Mouse (Mus musculus): ENCODE data around the gene Gapdh. TPM values are rescaled to one million over a fixed set of nuclear protein-coding genes. Genes with fewer than 3 reads are reported as not detected.

Gapdh gene
- polyA plus RNA-seq, 3 experiments from 2014 or later, result 217 to 463 (median 365) TPM

GRCm38 (mm10) chr6:125148926-125149568, 17.2 kb downstream of the Gapdh start:
- ATAC-seq, result no peak

GRCm38 (mm10) chr6:125148251-125148925, 17.9 kb downstream of the Gapdh start:
- no peak for ATAC-seq

GRCm38 (mm10) chr6:125147329-125147728, 18.9 kb downstream of the Gapdh start:
- no peak for ATAC-seq

GRCm38 (mm10) chr6:125146797-125147196, 19.5 kb downstream of the Gapdh start:
- no peak for ATAC-seq

- ATAC-seq, result no peak
These were observed 20.1 kb downstream of the Gapdh start for GRCm38 (mm10) chr6:125146148-125146547.

GRCm38 (mm10) chr6:125145479-125145951, 20.8 kb downstream of the Gapdh start:
- ATAC-seq, result peak; percentile 19

GRCm38 (mm10) chr6:125145001-125145400, 21.3 kb downstream of the Gapdh start, which contains the start of gene Iffo1:
Gene Iffo1, plus strand, starts transcription at chr6:125145241.
- ATAC-seq, result peak; percentile 99

GRCm38 (mm10) chr6:125143904-125144303, 22.4 kb downstream of the Gapdh start:
- ATAC-seq, result no peak

- no peak for ATAC-seq
These were observed 23.1 kb downstream of the Gapdh start for GRCm38 (mm10) chr6:125143128-125143527.

- no peak for ATAC-seq
These were observed 23.8 kb downstream of the Gapdh start for GRCm38 (mm10) chr6:125142436-125142835.

- ATAC-seq, result no peak
These were observed 26.5 kb downstream of the Gapdh start for GRCm38 (mm10) chr6:125139747-125140146.

- ATAC-seq, result no peak
These were observed 29.1 kb downstream of the Gapdh start for GRCm38 (mm10) chr6:125137002-125137671.

GRCm38 (mm10) chr6:125132470-125132869, 33.8 kb downstream of the Gapdh start:
- no peak for ATAC-seq

GRCm38 (mm10) chr6:125131302-125132156, 34.7 kb downstream of the Gapdh start, which contains the start of gene Nop2:
Gene Nop2, plus strand, starts transcription at chr6:125131909.
- ATAC-seq, result peak; percentile 91

- no peak for ATAC-seq
These were observed 36.4 kb downstream of the Gapdh start for GRCm38 (mm10) chr6:125129710-125130402.

GRCm38 (mm10) chr6:125128724-125129123, 37.5 kb downstream of the Gapdh start:
- ATAC-seq, result no peak

GRCm38 (mm10) chr6:125119387-125119786, 46.9 kb downstream of the Gapdh start:
- no peak for ATAC-seq

GRCm38 (mm10) chr6:125112553-125112952, 53.7 kb downstream of the Gapdh start:
- ATAC-seq, result no peak

Measured in inflammation-experienced regulatory T-cells, adult 6 months (primary cell).